ENCODE assay signal across 8 mouse cellular contexts in genomic region chr2:118539881-118540516, GRCm38 (mm10). TPM values are rescaled to one million over a fixed set of nuclear protein-coding genes. Genes with fewer than 3 reads are reported as not detected.
DNase-seq lines count a peak whose midpoint lies in the region; ATAC-seq and TF ChIP-seq lines count a peak whose summit lies in the region.

No protein-coding gene starts in this region.

- TF ChIP-seq CTCF in hindbrain, postnatal 0 days (IDR thresholded peaks at IDR 0.05; ENCODE audit: low read depth), result no peak
- TF ChIP-seq CTCF in liver, postnatal 0 days (IDR thresholded peaks at IDR 0.05; ENCODE audit: low read depth), result no peak
- TF ChIP-seq CTCF in thymus, adult 2 months (IDR thresholded peaks at IDR 0.05; ENCODE audit: borderline replicate concordance, control insufficient read depth, extremely low read depth, insufficient read depth, low read length, poor library complexity), result no peak

- ATAC-seq in embryonic facial prominence, embryonic 14.5 days (ENCODE audit: low read depth), result no peak
- no peak for ATAC-seq in hindbrain, postnatal 0 days
- peak; percentile 22; the same call in 1 of the 2 replicates for ATAC-seq in liver, postnatal 0 days
- ATAC-seq in megakaryocyte-erythroid progenitor cell, adult 5-6 weeks (replicated peaks; ENCODE audit: low FRiP score, low TSS enrichment, poor library complexity, severe bottlenecking), result no peak

- H3K4me2 ChIP-seq in embryonic facial prominence, embryonic 14.5 days (ENCODE audit: low read depth, low read length), result no peak overlapping the region
- no peak overlapping the region for H3K4me2 ChIP-seq in hindbrain, postnatal 0 days (ENCODE audit: low read depth, low read length)
- H3K4me2 ChIP-seq in liver, postnatal 0 days (ENCODE audit: low read depth, low read length), result no peak overlapping the region

- no peak overlapping the region for H3K4me3 ChIP-seq in embryonic facial prominence, embryonic 14.5 days (ENCODE audit: low read depth, low read length)
- no peak overlapping the region for H3K4me3 ChIP-seq in hindbrain, postnatal 0 days (ENCODE audit: low read length)
- no peak overlapping the region for H3K4me3 ChIP-seq in liver, postnatal 0 days (ENCODE audit: low read depth, low read length)
- no peak overlapping the region for H3K4me3 ChIP-seq in thymus, adult 2 months (ENCODE audit: control insufficient read depth, insufficient read depth, low read length)

- H3K9ac ChIP-seq in embryonic facial prominence, embryonic 14.5 days (ENCODE audit: low read depth, low read length), result peak overlapping the region; percentile 50; the same call in 1 of the 2 replicates
- H3K9ac ChIP-seq in hindbrain, postnatal 0 days (replicated peaks; ENCODE audit: low read length), result no peak overlapping the region
- H3K9ac ChIP-seq in liver, postnatal 0 days (replicated peaks), result no peak overlapping the region

- H3K4me1 ChIP-seq in embryonic facial prominence, embryonic 14.5 days (ENCODE audit: control insufficient read depth, insufficient read depth, low read length), result peaks cover 66% of the 10 kb centered on the region
- H3K4me1 ChIP-seq in hindbrain, postnatal 0 days (ENCODE audit: insufficient read depth, low read length), result peaks cover 20% of the 10 kb centered on the region
- H3K4me1 ChIP-seq in liver, postnatal 0 days (ENCODE audit: insufficient read depth), result peaks cover 46% of the 10 kb centered on the region
- peaks cover 55% of the 10 kb centered on the region for H3K4me1 ChIP-seq in thymus, adult 2 months (replicated peaks; ENCODE audit: control insufficient read depth, insufficient read depth, low read length)

- peak overlapping the region; percentile 83 for H3K27ac ChIP-seq in embryonic facial prominence, embryonic 14.5 days (replicated peaks; ENCODE audit: low read depth, low read length)
- peak overlapping the region; percentile 37; the same call in 1 of the 2 replicates for H3K27ac ChIP-seq in hindbrain, postnatal 0 days
- H3K27ac ChIP-seq in liver, postnatal 0 days (ENCODE audit: low read depth), result peak overlapping the region; percentile 77
- no peak overlapping the region for H3K27ac ChIP-seq in thymus, adult 2 months (ENCODE audit: control insufficient read depth, insufficient read depth, low read length)

- peaks cover 5% of the 10 kb centered on the region; the same call in 1 of the 2 replicates for H3K36me3 ChIP-seq in embryonic facial prominence, embryonic 14.5 days (ENCODE audit: control insufficient read depth, insufficient read depth, low read length)
- H3K36me3 ChIP-seq in hindbrain, postnatal 0 days (ENCODE audit: insufficient read depth, low read length), result no peaks in the 10 kb centered on the region
- no peaks in the 10 kb centered on the region for H3K36me3 ChIP-seq in liver, postnatal 0 days (replicated peaks; ENCODE audit: insufficient read depth, low read length)
- H3K36me3 ChIP-seq in thymus, adult 2 months (ENCODE audit: control insufficient read depth, insufficient read depth, low read length), result no peaks in the 10 kb centered on the region

- DNase-seq in cerebellum, adult 9-10 months, result peak; percentile 26
- no peak for DNase-seq in cerebellum, postnatal 10 days
- DNase-seq in embryonic facial prominence, embryonic 14.5 days (ENCODE audit: low spot score), result peak; percentile 51
- DNase-seq in hindbrain, postnatal 0 days (ENCODE audit: low spot score), result no peak
- DNase-seq in liver, postnatal 0 days, result no peak
- DNase-seq in thymus, adult 2 months, result no peak
- DNase-seq in ovary, postnatal 14 days (ENCODE audit: low spot score), result no peak

- no peak for TF ChIP-seq EP300 in liver, postnatal 0 days (IDR thresholded peaks at IDR 0.05; ENCODE audit: low read depth)

- no peaks in the 10 kb centered on the region for H3K9me3 ChIP-seq in embryonic facial prominence, embryonic 14.5 days (ENCODE audit: control insufficient read depth, low read length)
- no peaks in the 10 kb centered on the region for H3K9me3 ChIP-seq in hindbrain, postnatal 0 days (ENCODE audit: low read length)
- H3K9me3 ChIP-seq in liver, postnatal 0 days (ENCODE audit: low read length), result no peaks in the 10 kb centered on the region

- no peak for TF ChIP-seq POLR2A in thymus, adult 2 months (IDR thresholded peaks at IDR 0.05; ENCODE audit: control insufficient read depth, extremely low read depth, insufficient read depth, low read length, poor library complexity)

- no peaks in the 10 kb centered on the region for H3K27me3 ChIP-seq in embryonic facial prominence, embryonic 14.5 days (replicated peaks; ENCODE audit: control insufficient read depth, insufficient read depth, low read length)
- no peaks in the 10 kb centered on the region for H3K27me3 ChIP-seq in hindbrain, postnatal 0 days (ENCODE audit: insufficient read depth, low read length)
- no peaks in the 10 kb centered on the region for H3K27me3 ChIP-seq in liver, postnatal 0 days (ENCODE audit: insufficient read depth, low read length)
- no peaks in the 10 kb centered on the region for H3K27me3 ChIP-seq in thymus, adult 2 months (ENCODE audit: control insufficient read depth, insufficient read depth, low read length)

- WGBS in embryonic facial prominence, embryonic 14.5 days, result 30% methylated on average over 9 of the region's 9 CpGs
- WGBS in hindbrain, postnatal 0 days, result 52% methylated on average over 9 of the region's 9 CpGs
- 53% methylated on average over 9 of the region's 9 CpGs for WGBS in liver, postnatal 0 days (ENCODE audit: insufficient replicate concordance)
- WGBS in thymus, adult 2 months, result 87% methylated on average over 9 of the region's 9 CpGs

RNA-seq across cellular contexts. Expression of gene Bmf, which starts 9.5 kb away (rescaled TPM):
- 5.6 and 7.6 TPM in 2 replicates for polyA plus RNA-seq in embryonic facial prominence, embryonic 14.5 days (2014; fragmentation: Nextera tagmentation; extraction: Ambion mirVana)
- 10.4 and 10.6 TPM in 2 replicates for total RNA-seq in hindbrain, postnatal 0 days (2014; rRNA removed)
- 1.3 and 1.4 TPM in 2 replicates for polyA plus RNA-seq in hindbrain, postnatal 0 days (2015; fragmentation: Nextera tagmentation; extraction: Ambion mirVana)
- polyA plus RNA-seq in liver, postnatal 0 days (2015; fragmentation: Nextera tagmentation; extraction: Ambion mirVana), result 1.3 TPM in 2 replicates
- total RNA-seq in megakaryocyte-erythroid progenitor cell, adult 5-6 weeks (2014; fragmentation: Nextera tagmentation), result 1.2 TPM in 1 of 2 replicates, not detected in the other
- total RNA-seq in megakaryocyte-erythroid progenitor cell, adult 5-6 weeks (2017), result 1.3 and 2.1 TPM in 2 replicates
- polyA plus RNA-seq in thymus, adult 2 months (2012; rRNA removed), result 67.3 and 80.9 TPM in 2 replicates

RNA-seq across cellular contexts. Expression of gene Bub1b, which starts 58.0 kb away (rescaled TPM):
- polyA plus RNA-seq in embryonic facial prominence, embryonic 14.5 days (2014; fragmentation: Nextera tagmentation; extraction: Ambion mirVana), result 53.4 and 65.0 TPM in 2 replicates
- total RNA-seq in hindbrain, postnatal 0 days (2014; rRNA removed), result 15.1 and 16.3 TPM in 2 replicates
- 11.5 and 13.0 TPM in 2 replicates for polyA plus RNA-seq in hindbrain, postnatal 0 days (2015; fragmentation: Nextera tagmentation; extraction: Ambion mirVana)
- polyA plus RNA-seq in liver, postnatal 0 days (2015; fragmentation: Nextera tagmentation; extraction: Ambion mirVana), result 12.7 and 15.7 TPM in 2 replicates
- total RNA-seq in megakaryocyte-erythroid progenitor cell, adult 5-6 weeks (2014; fragmentation: Nextera tagmentation), result 51.3 and 64.1 TPM in 2 replicates
- total RNA-seq in megakaryocyte-erythroid progenitor cell, adult 5-6 weeks (2017), result 89.9 and 103 TPM in 2 replicates
- polyA plus RNA-seq in thymus, adult 2 months (2012; rRNA removed), result 42.0 and 53.7 TPM in 2 replicates

Comparison
In these comparisons a context has a peak if more than half of its experiments do, and no peak if none do; other contexts are left out.
1. DNase-seq: peak in cerebellum, adult 9-10 months (single experiment) and embryonic facial prominence, embryonic 14.5 days (single experiment); none in cerebellum, postnatal 10 days (0 of 2), hindbrain, postnatal 0 days (single experiment), liver, postnatal 0 days (single experiment), thymus, adult 2 months (single experiment) and ovary, postnatal 14 days (single experiment).